Mouse (Mus musculus) telencephalon, adult 2 months (tissue): ENCODE data around the gene Pla2g7.

ENCODE experiments used
- DNase-seq: peaks from one replicate; pipeline ENCODE4 v3.0.0-alpha.2; 2011; ENCODE audit warnings: low read depth, low spot score

Pla2g7 gene

GRCm38 (mm10) chr17:43645136-43645535, 77.2 kb downstream of the Pla2g7 start:
- no peak for DNase-seq

GRCm38 (mm10) chr17:43646925-43647324, 79.0 kb downstream of the Pla2g7 start:
- DNase-seq, result no peak

- DNase-seq, result peak; percentile 16
These were observed 81.9 kb downstream of the Pla2g7 start for GRCm38 (mm10) chr17:43649641-43650436.

- no peak for DNase-seq
These were observed 83.6 kb downstream of the Pla2g7 start for GRCm38 (mm10) chr17:43651314-43652046.
